Mouse (Mus musculus) ovary, postnatal 10 days (tissue): ENCODE data around the gene Sdc3.

Source experiments
- DNase-seq: peaks from one replicate; pipeline ENCODE4 v3.0.0; 2022; ENCODE audit warnings: low spot score

Sdc3 gene

DNA sequence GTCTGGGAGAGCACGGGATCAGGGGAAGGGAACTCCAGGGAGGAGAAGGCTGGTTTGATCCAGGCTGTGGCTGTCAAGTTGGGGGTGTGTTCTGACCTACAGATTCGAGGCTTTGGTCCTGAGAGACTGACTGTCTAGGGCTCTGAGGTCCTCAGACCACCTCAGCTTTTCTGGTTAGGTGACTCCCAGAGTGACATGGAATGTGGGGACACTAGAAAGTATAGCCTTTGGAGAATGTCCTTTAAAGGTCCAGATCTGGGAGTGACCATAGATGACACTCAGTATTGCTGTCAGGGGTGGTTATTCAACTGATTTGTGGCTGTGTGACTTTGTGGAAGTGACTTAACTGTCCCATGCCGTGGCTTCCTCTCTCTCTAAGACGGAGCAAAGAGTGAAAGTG lies 2.4 kb downstream of the Sdc3 start:
- DNase-seq: no peak

DNA sequence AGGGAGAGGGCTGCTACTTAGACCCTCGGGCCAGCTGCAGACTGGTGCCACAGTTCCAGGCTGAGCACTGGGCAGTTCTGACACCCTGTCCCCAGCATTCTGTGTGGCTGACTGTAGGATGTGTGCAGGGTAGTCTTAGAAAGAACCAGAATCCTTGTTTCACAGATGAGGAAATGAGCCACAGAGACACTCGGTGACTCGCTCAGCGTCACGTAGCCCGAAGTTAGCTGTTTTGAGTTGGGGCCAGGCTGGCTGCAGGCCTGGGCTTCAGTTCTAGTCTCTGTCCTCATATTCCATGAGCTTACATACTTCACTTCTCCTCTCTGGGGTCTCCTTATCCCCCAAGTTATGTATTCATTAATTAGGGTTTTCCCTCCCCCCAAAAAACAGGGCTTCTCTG lies 3.6 kb downstream of the Sdc3 start:
- DNase-seq: no peak

DNA sequence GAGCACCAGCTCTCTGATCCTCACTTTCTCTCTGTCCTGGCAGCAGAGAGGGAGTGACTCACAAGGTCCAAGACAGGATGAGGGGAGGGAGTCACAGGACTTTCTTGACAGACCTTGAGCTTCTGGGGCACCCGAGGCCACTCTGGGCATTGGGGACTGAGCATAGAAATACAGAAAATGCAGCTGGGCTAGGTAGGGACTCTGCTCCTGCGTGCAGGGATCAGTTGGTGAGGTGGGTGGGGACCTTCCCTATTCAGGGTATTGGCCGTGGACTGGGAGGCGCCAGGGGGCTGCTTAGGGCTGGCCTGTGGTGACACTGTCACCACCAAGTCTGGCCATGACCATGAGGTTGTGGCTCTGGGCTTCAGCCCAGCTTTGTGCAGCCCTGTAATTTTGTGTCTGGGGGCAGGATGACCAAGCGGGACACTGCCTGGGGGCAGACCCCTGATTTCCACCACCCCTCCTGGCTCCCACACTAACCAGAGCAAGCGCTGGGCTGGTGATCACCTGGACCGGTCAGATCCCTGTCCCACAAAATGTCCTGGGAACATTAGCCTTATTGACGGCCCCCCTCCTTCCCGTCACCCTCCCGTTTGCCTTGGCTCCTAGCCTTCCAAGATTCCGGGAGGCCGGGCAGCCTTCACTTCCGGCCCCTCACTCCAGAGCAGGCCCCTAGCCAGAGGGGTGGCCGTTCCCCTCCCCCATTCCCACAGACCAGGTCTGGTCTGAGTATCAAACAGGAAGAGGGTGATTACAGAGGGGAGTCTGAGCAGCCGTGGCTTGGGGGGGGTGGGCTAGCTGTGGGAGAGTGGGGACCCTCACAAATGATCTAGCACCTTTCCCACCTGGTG lies 5.1 kb downstream of the Sdc3 start:
- DNase-seq: no peak

DNA sequence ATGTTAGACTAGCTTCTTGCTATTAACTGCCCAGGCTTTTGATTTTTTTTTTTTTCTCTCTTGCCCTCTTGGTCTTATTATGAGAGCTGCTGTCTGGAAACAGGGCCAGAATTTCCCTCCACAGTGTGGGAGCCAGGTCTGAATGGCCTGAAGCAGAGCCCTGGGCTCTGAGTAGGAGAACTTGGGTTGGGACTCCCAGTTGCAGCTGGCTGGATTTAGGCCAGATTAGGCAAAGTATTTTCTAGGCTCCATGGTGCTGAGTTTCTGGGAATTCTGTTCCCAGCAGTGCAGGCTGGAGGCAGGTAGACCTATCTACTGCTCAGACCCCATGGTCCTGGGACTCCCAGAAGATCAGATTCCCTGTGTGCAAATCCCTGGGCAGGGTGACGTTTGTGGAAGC lies 6.1 kb downstream of the Sdc3 start:
- DNase-seq: no peak

DNA sequence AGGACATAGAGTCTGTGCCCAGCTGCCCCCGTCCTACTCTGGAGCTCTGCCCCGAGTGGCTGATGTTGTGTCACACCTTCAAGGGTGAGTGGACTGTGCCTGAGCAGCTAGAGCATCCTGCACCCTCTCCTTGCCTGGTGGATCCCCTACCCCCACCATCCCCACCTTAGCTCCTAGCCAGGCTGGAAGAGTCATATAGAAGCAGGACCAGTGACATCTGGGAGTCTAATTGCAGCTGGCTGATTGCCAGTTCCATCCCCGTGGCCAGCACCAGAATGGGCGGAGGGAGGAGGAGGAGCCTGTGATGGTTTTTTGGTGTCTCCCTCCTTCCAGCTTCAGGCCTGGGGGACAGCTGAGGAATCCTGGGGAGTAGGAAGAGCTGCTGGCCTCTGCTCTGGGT lies 6.8 kb downstream of the Sdc3 start:
- no peak for DNase-seq

DNA sequence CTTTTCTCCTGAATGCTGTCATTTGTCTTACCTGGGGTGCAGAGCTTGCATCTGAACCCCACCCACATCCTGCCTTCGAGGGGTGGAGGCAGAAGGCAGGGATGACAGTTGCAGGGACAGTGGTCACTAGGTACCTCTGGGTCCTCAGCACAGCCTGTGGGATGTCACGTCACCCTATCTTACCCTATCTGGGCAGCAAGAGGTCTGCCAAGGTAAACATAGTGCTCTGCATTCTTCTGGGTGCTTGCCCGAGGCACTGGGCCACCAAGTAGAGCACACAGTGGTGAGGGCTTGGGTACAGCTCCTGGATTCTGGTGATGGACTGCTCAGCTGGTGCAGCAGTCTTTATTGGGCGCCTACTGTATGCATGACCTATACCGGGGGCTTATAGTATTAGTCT lies 7.2 kb downstream of the Sdc3 start:
- DNase-seq: no peak

DNA sequence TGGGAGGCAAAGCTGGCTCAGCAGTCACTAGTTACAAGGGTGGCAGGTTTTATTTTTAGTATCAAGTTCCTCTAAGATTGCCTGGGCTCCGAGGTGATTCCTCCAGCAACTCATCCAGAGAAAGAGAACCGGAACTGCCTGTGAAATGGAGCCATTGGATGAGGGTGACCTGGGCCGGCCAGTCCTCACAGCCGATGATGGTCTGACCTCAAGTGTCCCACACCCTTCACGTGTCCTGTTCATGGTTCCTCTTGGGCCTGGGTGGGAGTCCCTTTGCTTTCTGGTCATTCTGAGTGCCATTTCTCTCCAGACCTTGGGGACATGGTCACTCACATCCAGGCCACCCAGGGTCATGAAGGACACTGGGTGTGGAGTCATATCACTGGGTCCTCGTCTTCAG lies 7.8 kb downstream of the Sdc3 start:
- no peak for DNase-seq

DNA sequence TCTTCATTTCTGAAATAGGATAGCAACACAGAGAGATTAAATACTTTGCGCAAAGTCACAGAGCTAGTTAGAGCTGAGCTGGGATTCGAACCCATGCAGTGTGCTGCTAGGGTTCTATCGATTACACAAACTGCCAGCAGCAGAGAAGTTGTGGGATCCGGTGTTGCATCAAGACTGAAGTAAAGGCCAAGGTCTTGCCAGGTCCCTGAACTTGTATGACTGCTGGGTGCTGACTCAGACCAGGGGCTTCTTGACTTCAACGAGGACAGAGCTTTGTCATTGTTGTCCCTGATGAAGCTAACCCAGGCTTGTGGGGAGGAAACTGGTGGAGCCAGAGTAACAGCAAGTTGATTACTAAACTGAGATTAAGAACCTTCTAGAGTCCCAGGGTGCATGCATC lies 8.9 kb downstream of the Sdc3 start:
- no peak for DNase-seq

DNA sequence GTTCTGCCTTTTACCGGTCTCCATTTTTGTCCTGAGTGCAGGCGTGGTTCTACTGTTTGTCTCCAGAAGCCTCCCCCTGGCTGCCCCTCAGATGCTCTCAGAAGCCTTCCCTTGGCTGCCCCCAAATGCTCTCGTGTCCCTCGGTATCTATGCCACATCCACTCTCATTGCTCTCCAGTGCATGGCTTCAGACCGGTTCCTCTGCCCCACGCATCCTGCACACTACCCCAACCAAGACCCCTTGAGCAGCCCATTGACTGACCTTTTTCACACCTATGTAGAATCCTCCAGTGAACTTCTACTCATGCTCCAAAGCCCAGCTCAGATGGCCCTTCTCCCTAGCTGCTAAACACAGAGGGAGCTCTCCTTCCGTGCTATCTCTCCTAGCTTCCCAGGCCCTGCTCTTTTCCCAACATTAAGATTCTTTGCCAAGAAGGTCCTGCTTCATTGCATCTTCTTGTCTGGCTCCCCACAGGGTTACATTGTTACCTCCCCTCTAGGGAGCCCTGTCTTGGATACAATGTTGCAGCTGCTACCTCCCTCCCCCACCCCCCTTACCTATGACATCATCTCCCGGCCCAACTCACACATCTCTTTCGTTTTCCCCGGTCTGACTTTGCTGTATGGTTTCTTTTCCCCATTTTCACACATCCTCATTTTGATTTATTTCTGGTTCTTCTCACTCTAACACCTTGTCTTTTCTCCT lies 9.4 kb downstream of the Sdc3 start:
- DNase-seq: no peak

DNA sequence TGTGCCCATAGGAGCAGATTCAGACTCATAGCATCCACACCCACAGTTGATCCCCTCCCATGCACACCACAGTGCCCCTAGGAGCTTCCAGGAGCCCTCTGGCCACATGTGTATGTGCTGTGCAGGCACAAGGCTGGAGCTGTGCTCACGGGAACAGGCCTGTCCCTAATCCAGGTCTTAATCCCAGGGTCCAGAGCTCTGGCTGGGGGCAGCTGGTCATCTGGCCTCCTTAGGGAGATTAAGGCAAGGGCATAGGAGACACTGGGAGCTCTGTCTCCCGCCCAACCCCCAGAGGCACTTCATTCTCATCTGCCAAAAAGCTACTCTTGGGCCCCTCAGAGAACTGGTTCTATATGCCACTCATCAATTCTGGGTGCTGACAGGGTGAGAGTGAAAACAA lies 11.3 kb downstream of the Sdc3 start:
- no peak for DNase-seq

DNA sequence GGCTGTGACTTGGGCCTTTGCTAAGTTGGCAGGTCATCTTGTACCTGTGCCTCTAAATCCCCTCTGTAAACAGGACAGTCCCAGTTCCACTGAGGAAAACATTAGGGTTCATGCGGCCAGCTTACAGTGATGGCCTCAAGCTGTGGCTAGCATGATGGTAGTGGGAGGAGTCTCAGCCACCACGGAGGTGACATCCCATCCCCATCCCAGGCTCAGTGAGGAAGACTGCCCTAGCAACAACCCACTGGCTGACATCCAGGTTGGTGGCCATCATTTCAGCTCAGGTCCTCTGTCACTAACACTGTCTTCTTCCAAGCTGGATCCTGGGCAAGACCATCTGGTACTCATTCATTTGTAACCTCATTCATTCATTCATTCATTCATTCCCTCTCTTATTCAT lies 12.0 kb downstream of the Sdc3 start:
- DNase-seq: no peak

DNA sequence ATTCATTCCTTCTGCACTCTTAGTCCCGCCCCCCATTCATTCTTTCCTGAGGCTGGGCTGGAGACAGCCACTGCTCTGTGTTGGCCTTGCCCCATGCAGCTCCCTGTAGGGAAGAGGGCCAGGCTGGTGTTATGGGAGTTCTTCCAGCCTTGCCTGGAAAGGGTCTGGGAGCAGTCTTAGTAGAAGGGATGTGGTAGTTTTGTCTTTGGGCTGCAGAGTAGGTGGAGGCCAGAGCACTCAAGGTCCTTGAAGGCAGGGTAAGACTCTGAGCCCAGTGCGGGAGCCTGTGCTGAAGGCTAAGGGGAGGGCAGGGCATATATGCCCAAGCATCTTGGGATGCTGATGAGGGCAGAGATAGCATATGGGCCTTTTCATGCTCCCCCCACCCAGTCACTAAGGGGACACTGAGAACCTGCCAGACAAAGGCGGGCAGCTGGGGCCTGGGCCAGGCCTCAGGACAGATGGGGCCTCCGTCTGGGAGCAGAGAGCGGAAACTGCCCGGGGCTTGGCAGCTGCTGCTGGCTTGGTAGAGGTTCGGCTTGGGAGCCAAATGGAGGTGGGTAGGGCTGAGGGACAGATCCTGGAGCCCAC lies 12.5 kb downstream of the Sdc3 start:
- DNase-seq: no peak

DNA sequence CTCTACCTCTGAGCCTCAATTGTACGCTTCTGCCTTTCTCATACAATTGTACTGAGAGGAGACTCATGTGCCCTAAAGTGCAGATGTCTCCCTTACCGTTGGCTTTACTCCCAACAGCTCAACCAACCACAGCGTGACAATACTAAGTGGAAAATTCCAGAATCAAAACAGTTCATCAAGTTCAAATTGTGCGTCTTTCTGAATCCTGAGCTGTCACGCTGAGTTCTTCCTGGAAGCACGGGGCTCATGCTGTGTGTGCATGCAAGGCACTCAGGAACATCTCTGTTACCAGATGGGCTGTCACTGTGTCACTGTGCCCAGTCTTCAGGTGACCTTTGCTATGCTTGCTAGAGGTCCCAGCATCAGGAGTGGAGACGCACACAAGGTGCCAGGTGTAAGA lies 13.4 kb downstream of the Sdc3 start:
- DNase-seq: no peak

DNA sequence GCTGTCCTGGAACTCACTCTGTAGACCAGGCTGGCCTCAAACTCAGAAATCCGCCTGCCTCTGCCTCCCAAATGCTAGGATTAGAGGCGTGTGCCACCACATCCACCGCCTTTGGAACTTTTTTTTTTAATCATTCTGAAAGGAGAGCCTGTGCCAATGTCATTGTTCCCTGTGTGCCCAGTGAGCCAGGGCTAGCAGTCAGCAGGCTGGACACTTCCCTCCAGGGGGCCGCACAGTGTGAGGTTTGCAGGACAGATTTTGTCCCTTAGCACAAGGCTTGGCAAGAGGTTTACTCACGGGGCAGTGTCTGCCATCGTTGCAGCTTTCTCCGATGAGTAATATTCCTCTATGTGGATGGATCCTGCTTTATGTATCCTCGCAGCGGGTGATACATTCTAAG lies 14.4 kb downstream of the Sdc3 start:
- DNase-seq: no peak

DNA sequence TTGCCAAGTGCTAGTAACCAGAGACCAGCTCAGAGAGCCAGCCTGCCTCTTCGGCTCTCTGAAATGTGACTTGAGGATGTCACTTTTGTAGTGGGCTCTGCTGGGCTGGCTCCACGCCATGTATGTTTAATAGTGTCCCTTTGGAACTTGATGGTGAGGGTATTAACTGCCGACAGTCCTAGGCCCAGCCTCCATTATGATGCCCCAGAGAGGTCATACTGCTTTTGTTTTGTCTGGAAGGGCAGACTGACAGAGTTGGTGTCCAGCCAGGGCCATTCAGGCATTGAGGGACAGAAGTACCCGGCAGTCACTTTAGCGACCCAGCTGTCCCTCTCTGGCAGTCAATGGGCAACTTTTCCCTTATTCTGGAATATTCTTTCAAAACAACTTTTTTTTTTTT lies 17.4 kb downstream of the Sdc3 start:
- no peak for DNase-seq

DNA sequence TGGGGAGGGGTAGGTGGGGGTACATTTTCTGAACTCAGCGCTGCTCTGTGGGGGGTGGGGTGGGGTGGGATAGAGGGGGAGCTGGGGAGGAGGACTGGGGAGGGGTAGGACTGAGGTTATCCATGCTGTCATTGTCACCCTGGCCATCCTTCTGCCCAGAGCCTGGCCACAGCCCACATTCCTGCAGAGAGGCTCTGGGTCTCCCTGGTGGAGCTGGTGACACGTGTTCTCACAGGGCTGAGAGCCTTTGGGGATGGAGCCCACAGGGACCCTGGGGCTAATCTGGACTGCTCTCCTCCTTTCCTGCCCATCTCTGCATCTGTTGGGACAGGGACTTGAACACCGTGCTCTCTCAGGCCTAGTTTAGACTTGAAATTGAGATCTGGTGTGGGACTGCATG lies 18.5 kb downstream of the Sdc3 start:
- no peak for DNase-seq

DNA sequence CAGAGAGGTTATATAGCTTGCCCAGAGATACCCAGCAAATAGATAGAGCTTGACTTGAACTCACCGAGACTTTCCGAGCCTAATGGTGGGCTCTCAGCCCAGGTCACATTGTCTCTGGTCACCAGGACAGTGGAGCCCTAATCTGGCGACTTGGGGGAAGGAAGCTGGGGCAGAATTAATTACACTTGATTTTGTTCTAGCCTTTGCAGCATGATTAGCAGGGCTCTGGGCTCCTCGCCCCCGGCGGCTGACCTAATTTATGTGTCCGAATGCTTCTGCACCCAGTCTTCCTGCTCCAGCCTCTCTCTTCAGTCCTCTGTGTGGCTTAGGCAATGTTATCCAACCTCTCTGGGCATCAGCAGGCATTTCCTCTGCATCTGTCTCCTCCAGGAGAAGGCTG lies 19.0 kb downstream of the Sdc3 start:
- no peak for DNase-seq

DNA sequence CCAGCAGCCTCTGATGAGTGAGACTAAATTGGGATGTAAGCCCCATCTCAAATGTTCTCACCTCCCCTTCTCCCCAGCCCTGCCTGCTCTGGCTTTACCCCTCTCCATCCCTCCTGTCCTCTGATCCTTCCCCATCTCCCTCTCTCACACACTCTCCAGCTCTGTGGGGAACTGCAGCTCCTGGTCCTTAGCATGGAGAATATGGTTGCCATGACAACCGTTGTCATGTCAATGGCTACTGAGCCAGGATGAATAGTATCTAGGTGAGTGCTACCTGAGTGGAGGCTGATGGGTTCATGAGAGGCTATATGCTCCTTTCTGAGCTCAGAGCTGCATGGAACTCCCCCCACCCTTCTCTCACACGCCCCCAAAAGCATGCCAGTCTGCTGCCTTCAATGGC lies 21.6 kb downstream of the Sdc3 start:
- DNase-seq: no peak

DNA sequence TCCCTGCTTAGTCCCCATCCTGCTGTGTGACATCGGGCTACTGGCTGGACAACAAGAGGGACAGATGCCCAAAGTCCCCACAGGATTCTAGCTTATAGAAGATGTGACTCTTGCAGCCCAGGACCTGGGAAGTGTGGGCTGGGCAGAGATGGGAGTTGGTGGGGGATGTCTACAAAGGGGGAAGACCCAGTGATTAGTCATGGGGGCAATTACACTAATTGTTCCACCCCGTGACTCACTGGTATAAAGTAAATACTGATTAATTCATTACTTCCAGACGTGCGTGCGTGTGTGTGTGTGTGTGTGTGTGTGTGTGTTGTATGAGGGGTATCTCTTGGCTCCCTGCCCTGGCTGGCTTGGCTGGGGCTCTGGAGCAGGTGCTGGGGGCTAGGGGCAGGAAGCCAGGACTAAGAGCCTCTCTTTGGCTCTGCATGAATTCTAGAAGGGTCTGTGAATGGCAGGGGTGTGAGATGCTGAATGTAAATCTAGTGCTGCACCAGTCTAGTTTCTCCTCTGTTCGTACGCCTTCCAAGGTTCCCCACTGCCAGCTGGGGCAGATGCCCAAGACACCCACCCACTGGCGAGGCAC lies 22.5 kb downstream of the Sdc3 start:
- DNase-seq: no peak

DNA sequence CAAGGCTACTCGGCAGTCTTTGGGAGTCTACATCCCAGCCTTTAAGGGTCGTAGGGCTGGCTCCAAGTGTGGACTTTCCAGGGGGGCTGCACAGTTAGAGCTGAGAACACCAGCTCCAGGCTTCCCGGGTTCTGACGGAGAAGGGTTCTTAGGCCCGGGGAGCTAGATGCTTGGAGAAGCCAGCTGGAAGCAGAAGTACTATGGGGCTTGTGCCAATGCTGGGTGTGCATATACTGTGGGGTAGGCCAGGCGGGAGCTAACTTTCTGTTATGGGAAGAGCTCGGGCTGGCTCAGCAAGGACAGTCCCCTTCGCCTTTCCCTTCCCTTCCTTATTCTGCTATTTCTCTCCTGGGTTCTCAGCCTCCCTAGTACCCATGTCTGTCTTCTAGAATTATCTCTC lies 23.5 kb downstream of the Sdc3 start:
- no peak for DNase-seq

DNA sequence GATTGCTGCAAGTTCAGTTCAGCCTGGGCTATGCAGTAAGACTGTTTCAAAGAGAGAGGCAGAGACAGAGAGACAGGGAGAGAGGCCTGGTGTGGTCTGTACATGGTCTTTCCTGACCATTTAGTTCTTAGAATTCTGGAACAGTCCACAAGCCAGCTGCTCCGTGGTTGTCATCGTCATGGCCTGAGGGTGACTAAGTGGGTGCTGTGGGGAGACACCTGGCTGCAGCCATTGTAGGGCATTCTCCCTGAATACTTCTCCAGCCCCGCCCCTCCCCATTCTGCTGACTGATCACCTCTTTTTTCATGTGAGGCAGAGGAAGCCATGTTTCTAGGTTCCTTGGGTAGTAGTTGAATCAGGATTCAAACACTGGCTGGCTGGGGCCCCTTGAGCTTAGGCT lies 27.5 kb downstream of the Sdc3 start:
- DNase-seq: no peak

DNA sequence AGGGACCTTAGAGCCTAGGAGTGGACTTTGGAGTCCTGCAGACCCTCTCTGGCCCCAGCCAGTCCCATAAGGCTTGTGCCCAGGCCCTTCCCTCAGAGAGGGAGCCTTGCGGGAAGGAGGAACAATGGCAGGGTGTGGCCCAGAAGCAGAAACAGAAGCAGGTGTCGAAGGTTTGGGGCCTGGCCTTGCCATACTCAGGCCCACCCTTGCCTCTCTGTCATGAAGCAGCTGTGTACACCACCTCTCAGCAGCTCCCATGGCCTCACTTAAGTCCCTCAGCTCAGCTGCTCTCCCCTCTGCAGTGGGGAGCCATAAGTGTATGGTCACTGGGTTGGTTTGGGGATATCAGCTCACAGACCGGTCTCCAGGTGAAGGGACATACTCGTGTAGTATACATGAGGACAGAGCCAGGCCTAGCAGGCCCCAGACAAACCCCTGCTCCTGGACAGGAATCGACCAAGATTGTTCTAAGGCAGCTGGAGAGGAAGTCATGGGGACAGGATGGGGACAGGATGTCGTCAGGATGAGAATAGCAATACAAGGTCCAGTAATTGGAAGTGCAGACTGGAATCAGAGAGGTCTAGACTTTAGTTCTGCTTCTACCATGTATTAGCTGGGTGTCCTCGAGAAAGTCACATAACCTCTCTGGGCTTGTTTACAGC lies 28.4 kb downstream of the Sdc3 start:
- no peak for DNase-seq
